Mouse (Mus musculus): ENCODE results near the gene Spata19.

GRCm38 (mm10) chr9:27409733-27410132 is 13.1 kb downstream of the Spata19 start:
- TF ChIP-seq POLR2A (IDR thresholded peaks at IDR 0.05; ENCODE audit: borderline replicate concordance, insufficient read depth, low read length) (no peak), CTCF (IDR thresholded peaks at IDR 0.05; ENCODE audit: borderline replicate concordance, insufficient read depth, low read depth, low read length) (peak; percentile 69)
